Mouse (Mus musculus) testis, adult 2 months (tissue): Measurements from ENCODE around the gene Foxd3.

Experiments
- CTCF ChIP-seq: fragments of 200-500 bp; IDR thresholded peaks from 2 replicates; pipeline ENCODE4 v1.5.1; 2012; ENCODE audit warnings: low read depth, mild to moderate bottlenecking, inconsistent platforms, low read length, moderate library complexity; ENCODE audit not compliant: control insufficient read depth, insufficient read depth, insufficient replicate concordance
- POLR2A ChIP-seq: fragments of 200-500 bp; IDR thresholded peaks from 2 replicates; pipeline ENCODE4 v1.6.1; 2012; ENCODE audit warnings: low read depth, mild to moderate bottlenecking, inconsistent platforms, low read length, moderate library complexity; ENCODE audit not compliant: control insufficient read depth

GRCm38 (mm10) chr4:99662431-99662830 is 6.3 kb downstream of the Foxd3 start:
- TF ChIP-seq CTCF = no peak
- no peak for TF ChIP-seq POLR2A
